Mouse (Mus musculus): ENCODE measurements around the gene Vill. TPM values are rescaled to one million over a fixed set of nuclear protein-coding genes. Genes with fewer than 3 reads are reported as not detected.

Gene Vill
- polyA plus RNA-seq, 1 experiment from 2014 or later, result 39.4 TPM

DNA sequence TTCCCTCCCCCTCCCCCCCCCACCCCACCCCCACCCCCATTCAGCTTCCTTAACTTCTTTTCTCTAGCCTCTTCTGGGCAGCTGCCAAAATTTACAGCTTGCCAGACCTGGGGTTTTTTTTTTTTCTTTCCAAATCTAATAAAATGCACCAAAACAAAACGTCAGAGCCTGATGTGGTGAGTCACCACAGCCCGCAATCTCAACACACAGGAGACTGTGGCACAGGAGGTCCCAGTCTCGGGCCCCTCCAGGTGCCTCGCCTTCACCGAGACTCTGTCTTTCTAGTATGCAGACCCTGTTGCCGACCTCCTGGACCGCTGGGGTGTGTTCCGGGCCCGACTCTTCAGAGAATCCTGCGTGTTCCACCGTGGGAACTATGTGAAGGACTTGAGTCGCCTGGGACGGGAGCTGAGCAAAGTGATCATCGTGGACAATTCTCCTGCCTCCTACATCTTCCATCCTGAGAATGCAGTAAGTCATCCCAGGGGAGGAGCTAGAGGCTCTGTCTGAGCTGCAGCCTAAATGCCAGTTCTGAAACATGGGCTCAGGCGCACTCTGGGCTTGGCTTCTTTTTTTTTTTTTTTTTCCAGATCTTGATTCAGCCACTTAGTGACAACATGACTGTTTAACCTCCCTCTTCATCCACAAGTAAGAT, 15.4 kb upstream of the Vill start:
- Histone ChIP-seq H3K27ac (no peak overlapping the region), H3K4me3 (no peak overlapping the region), H3K36me3 (peaks cover 63% of the 10 kb centered on the region), H3K27me3 (no peaks in the 10 kb centered on the region), H3K9ac (no peak overlapping the region), H3K9me3 (no peaks in the 10 kb centered on the region), H3K4me2 (no peak overlapping the region), H3K4me1 (peaks cover 18% of the 10 kb centered on the region)
- no peak for ATAC-seq (ENCODE audit: borderline replicate concordance, extremely low read depth, low FRiP score, low TSS enrichment)
- WGBS, result 57% methylated on average over 15 of the region's 15 CpGs

- Histone ChIP-seq H3K27me3 (no peaks in the 10 kb centered on the region), H3K9me3 (no peaks in the 10 kb centered on the region), H3K9ac (no peak overlapping the region), H3K27ac (no peak overlapping the region), H3K4me2 (no peak overlapping the region), H3K4me1 (peaks cover 10% of the 10 kb centered on the region; the same call in 1 of the 2 replicates), H3K36me3 (peaks cover 67% of the 10 kb centered on the region), H3K4me3 (no peak overlapping the region)
- 78% methylated on average over 3 of the region's 3 CpGs for WGBS
- no peak for ATAC-seq (ENCODE audit: borderline replicate concordance, extremely low read depth, low FRiP score, low TSS enrichment)
Measured at GRCm38 (mm10) chr9:119038574-119038973, 14.0 kb upstream of the Vill start.

GRCm38 (mm10) chr9:119040101-119040775, 12.3 kb upstream of the Vill start:
- WGBS, result 88% methylated on average over 15 of the region's 15 CpGs
- no peak overlapping the region for H3K27ac ChIP-seq
- no peak overlapping the region for H3K4me2 ChIP-seq
- H3K36me3 ChIP-seq, result peaks cover 55% of the 10 kb centered on the region
- no peaks in the 10 kb centered on the region for H3K9me3 ChIP-seq
- ATAC-seq (ENCODE audit: borderline replicate concordance, extremely low read depth, low FRiP score, low TSS enrichment), result no peak
- no peaks in the 10 kb centered on the region for H3K27me3 ChIP-seq
- no peak overlapping the region for H3K9ac ChIP-seq
- H3K4me3 ChIP-seq, result no peak overlapping the region
- H3K4me1 ChIP-seq, result peaks cover 10% of the 10 kb centered on the region; the same call in 1 of the 2 replicates

DNA sequence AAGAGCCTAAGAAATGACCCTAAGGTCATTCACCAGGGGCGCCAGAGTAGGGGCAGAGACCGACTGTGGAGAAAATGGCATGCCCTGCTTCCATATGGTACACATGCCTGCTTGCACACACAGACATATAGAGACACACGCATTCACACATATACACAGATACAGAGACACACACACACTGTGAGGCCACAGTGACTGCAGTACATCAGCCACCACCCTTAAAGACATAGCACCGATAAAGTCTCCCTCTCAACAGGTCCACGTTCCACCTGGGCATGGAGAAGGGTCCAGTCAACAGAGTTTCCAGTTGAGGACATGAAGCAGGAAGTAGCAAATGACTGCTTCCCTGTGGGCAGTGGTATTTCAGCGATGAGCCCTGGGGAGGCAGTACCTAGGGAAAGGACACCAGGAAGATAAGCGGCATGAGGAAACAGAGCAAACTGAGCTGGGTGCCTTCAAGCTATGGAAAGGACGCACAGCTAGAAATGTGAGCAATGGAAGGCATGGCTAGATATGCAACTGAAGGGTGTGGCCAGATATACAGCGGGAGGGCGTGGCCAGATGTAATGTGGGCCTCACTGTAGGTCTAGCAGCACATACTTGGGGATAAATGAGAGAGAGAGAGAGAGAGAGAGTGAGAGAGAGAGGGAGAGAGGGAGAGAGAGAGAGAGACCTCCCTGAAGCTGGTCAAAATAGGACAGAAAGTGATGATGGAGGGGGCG, 4.2 kb upstream of the Vill start:
- no peaks in the 10 kb centered on the region for H3K9me3 ChIP-seq
- no peak overlapping the region for H3K4me3 ChIP-seq
- no peak for ATAC-seq (ENCODE audit: borderline replicate concordance, extremely low read depth, low FRiP score, low TSS enrichment)
- H3K4me2 ChIP-seq, result no peak overlapping the region
- 66% methylated on average over 11 of the region's 11 CpGs for WGBS
- no peak overlapping the region for H3K27ac ChIP-seq
- H3K36me3 ChIP-seq, result 0 out of 2 replicates have a peak, but pooled peaks cover 1% of the 10 kb centered on the region
- H3K4me1 ChIP-seq, result peaks cover 27% of the 10 kb centered on the region
- H3K9ac ChIP-seq, result no peak overlapping the region
- no peaks in the 10 kb centered on the region for H3K27me3 ChIP-seq

GRCm38 (mm10) chr9:119051158-119051557, 1.4 kb upstream of the Vill start:
- Histone ChIP-seq H3K36me3 (no peaks in the 10 kb centered on the region), H3K27ac (no peak overlapping the region), H3K9me3 (no peaks in the 10 kb centered on the region), H3K4me1 (peaks cover 27% of the 10 kb centered on the region), H3K4me3 (no peak overlapping the region), H3K27me3 (no peaks in the 10 kb centered on the region), H3K9ac (no peak overlapping the region), H3K4me2 (no peak overlapping the region)
- ATAC-seq (ENCODE audit: borderline replicate concordance, extremely low read depth, low FRiP score, low TSS enrichment), result no peak
- WGBS, result 55% methylated on average over 2 of the region's 2 CpGs

- no peak overlapping the region for H3K9ac ChIP-seq
- no peaks in the 10 kb centered on the region for H3K27me3 ChIP-seq
- H3K4me1 ChIP-seq, result peaks cover 19% of the 10 kb centered on the region
- H3K4me3 ChIP-seq, result peak overlapping the region; percentile 44; the same call in 1 of the 2 replicates
- H3K27ac ChIP-seq, result 0 out of 2 replicates have a peak overlapping the region, but pooled peaks have one; percentile 10
- peak overlapping the region; percentile 60 for H3K4me2 ChIP-seq
- H3K9me3 ChIP-seq, result no peaks in the 10 kb centered on the region
- 59% methylated on average over 9 of the region's 9 CpGs for WGBS
- H3K36me3 ChIP-seq, result no peaks in the 10 kb centered on the region
- no peak; the same call in 1 of the 2 replicates for ATAC-seq (ENCODE audit: borderline replicate concordance, extremely low read depth, low FRiP score, low TSS enrichment)
Measured at GRCm38 (mm10) chr9:119053964-119054576, 1.5 kb downstream of the Vill start.

DNA sequence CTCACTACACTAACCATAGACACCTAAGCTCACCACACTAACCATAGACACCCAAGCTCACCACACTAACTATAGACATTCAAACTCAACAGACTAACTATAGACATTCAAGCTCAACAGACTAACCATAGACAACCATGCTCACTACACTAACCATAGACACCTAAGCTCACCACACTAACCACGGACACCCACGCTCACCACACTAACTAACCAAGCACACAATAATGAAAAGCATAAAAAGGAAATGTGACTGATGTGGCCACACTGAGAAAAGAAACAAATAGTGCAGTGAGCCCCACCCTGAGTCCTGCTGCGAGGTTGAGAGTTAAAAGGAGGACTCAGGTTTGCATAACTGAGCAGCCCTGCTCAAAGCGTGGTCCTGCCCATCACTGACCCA, 2.8 kb downstream of the Vill start:
- 79% methylated on average over 4 of the region's 4 CpGs for WGBS
- no peaks in the 10 kb centered on the region for H3K27me3 ChIP-seq
- H3K9ac ChIP-seq, result no peak overlapping the region
- peaks cover 19% of the 10 kb centered on the region for H3K4me1 ChIP-seq
- H3K27ac ChIP-seq, result no peak overlapping the region
- H3K9me3 ChIP-seq, result no peaks in the 10 kb centered on the region
- no peak overlapping the region for H3K4me3 ChIP-seq
- no peaks in the 10 kb centered on the region for H3K36me3 ChIP-seq
- H3K4me2 ChIP-seq, result no peak overlapping the region
- ATAC-seq (ENCODE audit: borderline replicate concordance, extremely low read depth, low FRiP score, low TSS enrichment), result no peak

- no peak overlapping the region for H3K9ac ChIP-seq
- H3K36me3 ChIP-seq, result no peaks in the 10 kb centered on the region
- H3K27ac ChIP-seq, result no peak overlapping the region
- no peak overlapping the region for H3K4me3 ChIP-seq
- no peak overlapping the region for H3K4me2 ChIP-seq
- H3K9me3 ChIP-seq, result no peaks in the 10 kb centered on the region
- H3K27me3 ChIP-seq, result no peaks in the 10 kb centered on the region
- 74% methylated on average over 7 of the region's 7 CpGs for WGBS
- H3K4me1 ChIP-seq, result peaks cover 8% of the 10 kb centered on the region; the same call in 1 of the 2 replicates
- ATAC-seq (ENCODE audit: borderline replicate concordance, extremely low read depth, low FRiP score, low TSS enrichment), result no peak
Measured at GRCm38 (mm10) chr9:119058245-119058644, 5.7 kb downstream of the Vill start.

DNA sequence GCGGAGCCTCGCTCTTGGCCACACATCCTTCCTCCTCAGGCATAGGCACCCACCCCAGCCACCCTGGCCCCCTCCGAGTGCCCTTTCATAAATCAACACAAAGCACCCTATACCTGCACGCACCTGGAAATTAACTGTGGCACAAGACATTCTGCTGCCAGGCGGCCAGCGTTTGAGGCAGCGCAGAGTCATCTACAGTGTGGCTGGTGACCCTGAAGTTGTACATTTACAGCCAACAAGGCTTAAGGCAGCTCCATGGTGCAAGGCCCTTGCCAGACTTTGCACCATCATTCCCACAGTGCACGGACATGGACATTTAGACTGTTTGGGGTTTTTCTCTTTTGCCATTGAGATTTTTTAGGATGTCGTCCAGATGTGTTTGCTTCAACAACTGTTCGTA, 8.1 kb downstream of the Vill start:
- no peaks in the 10 kb centered on the region for H3K9me3 ChIP-seq
- H3K27me3 ChIP-seq, result no peaks in the 10 kb centered on the region
- H3K4me3 ChIP-seq, result no peak overlapping the region
- no peak for ATAC-seq (ENCODE audit: borderline replicate concordance, extremely low read depth, low FRiP score, low TSS enrichment)
- H3K36me3 ChIP-seq, result no peaks in the 10 kb centered on the region
- no peak overlapping the region for H3K27ac ChIP-seq
- H3K4me1 ChIP-seq, result peaks cover 10% of the 10 kb centered on the region
- H3K4me2 ChIP-seq, result no peak overlapping the region
- WGBS, result 86% methylated on average over 10 of the region's 10 CpGs
- no peak overlapping the region for H3K9ac ChIP-seq

DNA sequence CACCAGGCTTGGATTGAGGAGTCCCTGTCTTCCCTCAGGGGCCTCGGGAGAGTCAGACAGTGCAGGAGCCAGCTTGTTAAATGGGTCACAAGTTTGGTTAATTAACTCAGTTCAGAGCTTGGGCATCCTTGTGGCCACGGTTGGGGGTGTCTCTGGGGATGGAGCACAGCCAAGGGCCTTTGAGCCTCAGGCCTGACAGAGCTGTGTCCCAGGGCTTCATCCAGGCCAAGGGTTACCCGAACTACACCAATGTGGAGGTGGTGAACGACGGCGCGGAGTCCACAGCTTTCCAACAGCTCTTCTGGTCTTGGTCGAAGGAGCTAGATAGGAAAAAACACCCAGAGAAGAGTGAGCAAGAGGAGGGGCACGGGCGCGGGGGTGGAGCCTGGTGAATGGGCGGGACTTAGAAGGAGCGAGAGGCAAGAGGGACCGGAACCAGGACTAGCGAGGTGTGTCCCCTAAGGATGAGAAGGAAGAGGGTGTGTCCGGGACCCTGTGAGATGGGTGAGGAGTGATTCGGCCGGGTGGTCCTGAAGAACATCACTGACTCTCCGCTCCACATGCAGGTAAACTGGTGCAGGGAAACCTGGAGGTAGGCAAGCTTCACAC, 10.6 kb downstream of the Vill start:
- no peak for ATAC-seq (ENCODE audit: borderline replicate concordance, extremely low read depth, low FRiP score, low TSS enrichment)
- Histone ChIP-seq H3K4me1 (peaks cover 18% of the 10 kb centered on the region), H3K4me2 (peak overlapping the region; percentile 24; the same call in 1 of the 2 replicates), H3K9ac (no peak overlapping the region), H3K36me3 (no peaks in the 10 kb centered on the region), H3K27me3 (no peaks in the 10 kb centered on the region), H3K27ac (no peak overlapping the region), H3K4me3 (0 out of 2 replicates have a peak overlapping the region, but pooled peaks have one; percentile 13), H3K9me3 (no peaks in the 10 kb centered on the region)
- 36% methylated on average over 19 of the region's 19 CpGs for WGBS

DNA sequence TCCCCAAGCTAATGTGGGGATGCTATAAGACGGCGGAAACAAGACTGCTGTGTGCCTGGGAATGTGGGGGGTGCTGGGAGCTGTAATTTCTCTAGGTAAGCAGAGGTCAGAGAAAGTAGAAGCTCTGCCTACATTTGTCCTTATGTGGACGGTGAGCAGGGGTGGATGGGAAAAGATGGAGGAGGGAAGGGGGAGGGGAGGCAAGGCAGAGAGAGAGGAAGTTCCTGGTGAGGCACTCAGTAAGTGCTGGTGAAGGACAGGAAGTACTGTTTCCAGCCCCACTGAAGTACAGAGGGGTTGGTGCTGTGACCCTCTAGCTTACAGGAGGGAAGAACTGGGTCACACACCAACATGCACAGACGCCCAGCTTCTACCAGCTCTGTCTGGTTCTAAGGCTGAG, 11.7 kb downstream of the Vill start:
- Histone ChIP-seq H3K4me1 (peaks cover 22% of the 10 kb centered on the region), H3K9me3 (no peaks in the 10 kb centered on the region), H3K27me3 (no peaks in the 10 kb centered on the region), H3K4me2 (no peak overlapping the region), H3K9ac (no peak overlapping the region), H3K4me3 (no peak overlapping the region), H3K27ac (no peak overlapping the region), H3K36me3 (no peaks in the 10 kb centered on the region)
- WGBS, result 56% methylated on average over 4 of the region's 4 CpGs
- no peak for ATAC-seq (ENCODE audit: borderline replicate concordance, extremely low read depth, low FRiP score, low TSS enrichment)
